Mouse (Mus musculus) lung, postnatal 36 days (tissue): ENCODE measurements around the gene Glb1l3.
A peak's percentile ranks its signal among the peaks of the same experiment; 100 is the strongest.
"Not testable (repeated sequence)": the region's sequence is repeated elsewhere in the genome, so short reads cannot be mapped to it uniquely, and the experiment has no call there.

Experiments used
- DNase-seq: peaks from one replicate; pipeline ENCODE4 v3.0.0; 2022; ENCODE audit warnings: mixed read lengths

The Glb1l3 gene

DNA sequence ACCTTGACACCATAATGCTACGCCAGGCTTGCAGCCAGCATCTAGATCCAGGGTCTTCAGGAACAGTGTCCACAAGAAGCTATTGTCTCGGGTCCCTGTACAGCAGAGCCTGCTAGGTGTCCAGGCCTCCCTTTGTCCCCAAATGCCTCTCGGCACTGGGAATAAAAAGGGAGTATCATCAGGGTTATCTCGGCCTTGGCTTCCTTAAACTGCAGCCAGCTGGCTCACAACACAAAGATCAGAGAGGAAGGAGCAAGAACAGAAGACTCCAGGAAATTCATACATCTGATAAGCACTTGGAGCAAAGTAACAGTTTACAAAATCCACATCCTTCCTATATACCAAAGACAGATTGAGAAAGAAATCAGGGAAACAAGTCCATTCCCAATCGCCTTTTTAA is at the start of gene Glb1l3:
Glb1l3 (minus strand) TSS at position 140 of the 400 bp plus-strand sequence.
- peak; percentile 79 for DNase-seq

DNA sequence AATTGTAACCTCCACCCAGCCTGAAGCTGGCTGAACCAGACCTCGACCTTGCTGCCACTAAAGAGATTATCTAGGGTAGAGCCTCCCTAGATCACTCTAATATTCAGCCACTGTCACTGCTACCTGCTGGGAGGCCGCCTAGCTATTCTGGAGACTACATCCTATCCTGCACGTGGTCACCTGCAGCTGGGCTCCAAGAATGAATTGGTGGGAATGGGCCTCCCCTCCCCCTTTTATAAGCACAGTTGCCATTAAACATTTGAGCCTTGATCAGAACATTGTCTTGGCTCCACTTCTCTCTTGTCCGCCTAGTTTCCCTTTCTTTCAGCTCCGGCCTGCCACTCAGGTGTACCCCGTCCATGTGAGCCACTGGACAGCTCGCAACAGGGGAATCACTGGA is 9.2 kb upstream of the Glb1l3 start:
- DNase-seq = not testable (repeated sequence)

DNA sequence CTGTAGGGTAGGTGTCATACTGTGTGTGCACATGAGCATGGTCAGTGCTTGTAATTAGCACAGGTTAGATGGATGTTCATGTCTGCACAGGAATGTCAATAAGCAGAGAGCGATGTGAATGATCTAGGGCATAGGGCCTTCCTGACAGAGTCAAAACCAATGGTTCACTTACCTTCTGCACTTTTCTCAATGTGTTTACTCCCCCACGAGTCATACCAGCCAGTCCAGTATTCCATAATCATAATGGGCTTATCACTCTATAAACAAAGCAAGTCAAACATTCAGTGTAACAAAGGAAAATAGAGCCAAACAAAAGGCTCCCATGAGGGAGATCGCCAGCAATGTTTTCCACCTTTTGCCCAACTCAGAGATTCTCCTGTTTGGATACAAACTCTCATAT is 29.6 kb downstream of the Glb1l3 start:
- peak; percentile 10 for DNase-seq

DNA sequence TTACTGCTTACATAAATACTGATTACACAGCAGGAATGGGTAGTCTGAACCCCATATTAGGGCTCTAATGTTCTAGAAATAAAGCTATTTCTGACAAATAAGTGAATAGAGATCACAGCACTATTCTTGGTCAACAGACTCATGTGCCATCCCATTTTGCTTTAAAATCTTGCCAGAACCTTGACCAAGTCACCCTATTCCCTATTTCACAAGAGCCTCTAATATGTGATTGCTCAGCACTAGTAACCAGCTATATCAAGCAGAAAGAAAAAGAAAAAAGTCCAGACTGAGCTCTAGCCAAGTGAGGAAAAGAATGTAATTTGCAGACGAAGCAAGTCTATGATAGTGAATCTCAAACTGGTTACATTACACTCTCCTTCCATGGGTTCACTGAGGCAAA is 40.7 kb downstream of the Glb1l3 start:
- no peak for DNase-seq

DNA sequence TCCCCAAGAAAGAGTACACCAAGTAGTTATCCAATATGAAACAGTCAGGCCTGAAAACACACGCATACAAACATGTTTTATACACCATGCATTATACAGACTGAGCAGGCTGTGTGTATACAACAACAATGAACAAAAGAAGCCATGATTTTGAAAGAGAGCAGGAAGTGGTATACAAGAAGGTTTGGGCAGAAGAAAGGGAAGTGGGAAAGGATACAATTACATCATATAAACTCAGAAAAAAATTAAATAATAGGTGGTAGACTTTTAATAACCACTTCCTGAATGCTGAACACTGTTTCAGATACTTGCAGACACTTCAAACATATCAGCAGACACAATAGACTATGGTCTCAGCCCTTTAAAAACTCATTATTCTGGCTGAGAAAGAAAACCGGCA is 52.0 kb downstream of the Glb1l3 start:
- DNase-seq = no peak

DNA sequence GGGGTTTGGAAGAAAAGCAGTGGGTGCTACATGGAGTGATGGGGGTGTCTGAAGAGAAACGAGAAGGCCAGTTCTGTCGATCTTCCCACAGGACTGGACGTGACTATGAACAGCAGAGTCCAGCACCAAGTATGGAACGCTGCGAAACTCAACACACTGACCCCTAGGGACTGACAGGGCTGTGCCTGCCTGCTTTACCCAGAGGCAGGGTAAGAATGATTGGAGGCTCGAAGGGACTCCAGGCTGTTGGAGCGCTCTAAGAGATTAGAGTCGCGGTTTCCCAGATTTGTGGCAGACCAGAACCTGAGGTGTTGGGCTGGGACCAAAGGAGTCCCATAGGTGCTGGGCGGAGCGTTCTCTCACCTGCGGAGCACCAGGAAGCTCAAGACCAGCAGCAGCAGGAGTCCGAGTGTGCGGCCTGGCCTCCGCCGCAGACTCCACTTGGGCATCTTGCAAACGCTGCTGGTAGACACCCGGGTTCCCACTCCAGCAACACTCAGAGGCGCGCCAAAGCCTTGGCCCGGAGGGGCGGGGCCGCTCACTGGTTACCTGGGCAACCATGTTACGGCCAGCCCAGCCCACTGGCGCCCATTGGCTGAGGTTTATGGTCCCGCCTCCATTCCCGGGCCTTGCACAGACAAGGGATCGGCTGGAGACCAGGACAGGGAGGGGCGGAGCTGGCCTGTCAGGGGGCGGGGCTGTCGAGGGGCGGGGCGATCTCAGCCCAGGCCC is 54.6 kb downstream of the Glb1l3 start, which contains the start of gene Glb1l2:
Glb1l2 (minus strand) TSS at position 534 of the 732 bp plus-strand sequence.
- peak; percentile 97 for DNase-seq

DNA sequence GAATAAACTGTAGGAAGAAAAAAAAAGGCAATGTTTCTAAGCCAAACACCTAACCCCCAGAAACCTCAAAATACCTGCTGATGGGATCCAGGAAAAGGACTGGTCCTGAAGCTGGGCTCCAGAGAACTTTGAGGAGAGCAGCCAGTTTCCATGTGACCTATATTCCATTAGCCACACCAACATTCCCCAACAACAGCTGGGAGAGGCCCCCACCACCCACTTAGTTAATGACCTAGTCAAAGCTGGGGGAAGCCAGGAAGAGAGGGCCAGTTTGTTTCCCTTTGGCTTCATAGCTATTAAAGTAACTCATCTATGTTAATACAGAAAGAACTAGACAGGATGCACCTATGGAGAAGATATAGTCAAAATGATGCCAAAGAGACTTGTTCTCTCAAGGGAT is 56.4 kb downstream of the Glb1l3 start:
- DNase-seq = peak; percentile 21

DNA sequence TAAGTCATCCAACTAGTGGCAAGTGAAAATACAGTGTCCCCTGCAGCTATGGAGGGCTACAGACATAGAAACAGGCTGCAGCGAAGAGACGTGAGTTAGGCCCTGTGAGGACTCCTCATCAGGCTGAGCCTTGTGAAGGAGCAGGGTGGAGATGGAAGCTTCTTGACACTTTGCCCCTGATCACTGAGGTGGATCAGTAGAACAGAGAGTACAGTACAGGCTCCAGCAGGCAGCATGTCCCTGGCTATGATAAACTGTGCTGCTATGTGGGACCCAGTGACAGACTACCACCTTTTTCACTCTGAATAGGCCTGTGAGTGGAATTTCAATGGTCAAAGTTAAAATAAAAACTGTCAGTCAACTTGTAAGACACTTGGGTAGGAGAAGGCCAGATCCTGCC is 60.3 kb downstream of the Glb1l3 start:
- DNase-seq = no peak

DNA sequence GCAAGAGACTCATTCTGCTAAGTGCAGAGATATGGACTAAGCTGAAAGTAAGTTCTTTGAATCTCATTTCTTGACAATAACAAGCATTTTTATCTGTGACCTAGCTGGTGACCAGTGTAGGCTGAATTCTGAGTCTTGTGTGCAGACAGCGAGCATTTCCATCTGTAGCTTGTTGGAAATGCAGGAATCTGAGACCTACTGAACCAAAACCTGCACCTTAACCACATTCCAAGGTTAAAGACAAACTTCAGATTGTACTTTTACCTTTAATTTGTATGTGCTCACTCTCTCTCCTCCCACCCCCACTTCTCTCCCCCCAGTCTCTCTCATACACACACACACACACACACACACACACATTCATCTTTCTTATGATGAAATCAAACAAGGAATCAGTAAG is 62.0 kb downstream of the Glb1l3 start:
- DNase-seq = no peak

DNA sequence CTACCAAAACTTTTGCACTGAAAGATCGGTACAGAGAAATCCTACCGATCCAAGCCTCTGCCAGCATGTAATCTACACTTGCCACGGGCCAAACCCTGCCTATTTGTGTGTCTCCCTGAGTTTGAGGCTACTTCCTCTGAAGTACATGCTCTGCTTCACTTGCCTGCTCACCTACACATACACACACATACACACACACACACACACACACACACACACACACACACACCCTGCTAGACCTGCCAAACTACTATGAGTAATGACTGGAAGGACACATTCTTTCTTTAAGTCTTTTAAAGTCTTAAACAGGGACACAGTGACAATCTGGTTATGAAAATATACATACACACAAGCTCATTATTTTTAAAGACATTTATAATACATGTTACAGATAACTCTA is 62.5 kb downstream of the Glb1l3 start:
- DNase-seq = no peak

DNA sequence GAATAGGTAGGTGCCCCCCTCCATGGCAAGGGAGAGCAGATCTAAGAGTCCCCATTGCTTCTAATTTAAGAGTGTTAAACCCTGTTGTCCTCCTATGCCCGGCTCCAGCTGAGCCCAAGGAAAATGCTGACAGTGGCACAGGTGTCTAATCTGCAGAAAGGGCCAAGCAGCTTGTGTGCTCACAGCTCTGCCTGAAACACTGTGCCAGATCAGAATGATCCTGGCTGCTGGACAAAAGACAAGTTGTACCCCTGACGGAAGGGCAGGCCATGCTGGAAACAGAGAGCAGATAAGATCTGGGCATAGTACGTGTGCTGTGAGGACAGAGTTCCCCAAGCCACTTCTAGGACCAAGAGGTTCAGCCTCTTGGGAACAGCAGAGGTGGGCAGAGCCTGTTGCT is 67.9 kb downstream of the Glb1l3 start:
- DNase-seq = peak; percentile 75

DNA sequence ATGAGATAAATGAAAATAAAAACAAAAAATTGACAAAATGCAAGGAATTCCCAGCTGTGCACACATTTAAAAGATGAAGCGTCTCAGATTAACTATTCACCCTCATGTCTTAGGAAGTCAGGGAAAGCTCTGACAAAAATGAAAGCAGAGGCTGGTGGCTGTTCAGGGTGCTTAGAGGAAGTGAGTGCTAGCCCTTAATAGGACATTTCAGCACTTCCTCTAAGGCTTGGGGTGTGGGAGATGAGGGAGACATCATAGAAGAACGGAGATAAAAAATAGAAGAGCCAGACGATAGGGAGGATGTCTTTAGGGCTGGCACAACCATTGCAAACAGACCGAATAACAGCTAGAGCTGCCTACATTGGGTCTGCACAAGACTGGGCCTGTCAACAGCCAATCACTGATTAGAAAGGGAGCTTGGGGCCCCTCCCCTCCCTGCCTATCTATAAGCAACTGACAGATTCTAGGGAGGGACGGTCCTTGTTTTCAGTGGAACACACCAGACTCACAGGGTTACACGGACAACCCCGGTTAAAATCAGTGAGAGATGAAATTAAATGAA is 77.2 kb downstream of the Glb1l3 start:
- DNase-seq = peak; percentile 19

DNA sequence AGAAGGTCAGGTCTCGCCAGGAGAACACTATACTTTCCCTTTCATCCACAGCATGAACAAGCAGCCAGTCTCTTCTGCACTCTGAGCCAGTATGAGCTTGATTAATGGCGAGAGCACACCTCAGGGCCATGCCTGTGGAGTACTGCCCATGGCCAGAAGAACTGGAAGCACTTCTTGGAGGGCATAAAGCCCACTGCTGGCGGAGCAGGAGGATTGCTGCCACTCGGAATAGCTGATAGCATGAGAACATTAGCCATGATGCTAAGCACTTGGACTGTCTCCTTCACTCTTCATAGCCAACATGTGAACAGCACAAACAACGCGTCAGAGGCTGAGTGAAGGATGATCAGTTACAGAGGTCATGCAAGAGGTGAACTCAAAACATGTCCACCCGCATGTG is 82.3 kb downstream of the Glb1l3 start:
- no peak for DNase-seq

DNA sequence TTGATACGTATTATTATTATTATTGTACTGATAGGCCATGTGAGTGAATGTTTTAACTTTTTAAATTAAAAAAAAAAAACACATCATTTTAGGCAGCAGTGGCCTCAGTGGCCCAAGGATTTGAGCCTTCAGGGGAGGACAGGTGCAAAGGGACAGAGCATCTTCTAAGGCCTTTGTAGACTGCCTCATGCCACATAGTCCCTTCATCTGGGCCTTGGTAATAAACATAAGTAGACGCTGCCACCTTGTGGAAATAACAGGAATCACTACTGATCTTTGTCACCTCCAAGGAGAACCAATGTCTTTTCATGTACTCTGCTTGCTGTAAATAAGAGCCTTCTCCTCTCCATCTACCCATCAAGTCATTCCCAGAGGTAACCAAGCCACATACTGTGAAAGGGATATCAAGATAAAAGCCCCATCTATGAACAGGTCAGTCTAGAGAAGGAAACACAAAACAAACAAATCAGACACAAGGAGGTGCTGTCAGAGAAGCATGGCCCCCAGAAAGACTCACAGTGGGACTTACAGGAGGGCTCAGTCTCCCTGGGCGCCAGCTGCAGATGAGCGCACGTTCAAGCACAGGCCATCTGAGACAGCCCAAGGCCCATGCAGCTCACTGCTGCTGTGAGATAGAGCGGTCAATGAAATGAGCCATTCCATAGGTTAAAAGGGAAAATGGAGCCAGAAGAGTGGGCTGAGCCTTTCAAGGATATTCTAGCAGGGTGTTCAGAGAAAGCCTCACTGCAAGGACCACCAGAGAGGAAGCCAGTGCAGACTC is 84.4 kb downstream of the Glb1l3 start:
- DNase-seq = peak; percentile 71

DNA sequence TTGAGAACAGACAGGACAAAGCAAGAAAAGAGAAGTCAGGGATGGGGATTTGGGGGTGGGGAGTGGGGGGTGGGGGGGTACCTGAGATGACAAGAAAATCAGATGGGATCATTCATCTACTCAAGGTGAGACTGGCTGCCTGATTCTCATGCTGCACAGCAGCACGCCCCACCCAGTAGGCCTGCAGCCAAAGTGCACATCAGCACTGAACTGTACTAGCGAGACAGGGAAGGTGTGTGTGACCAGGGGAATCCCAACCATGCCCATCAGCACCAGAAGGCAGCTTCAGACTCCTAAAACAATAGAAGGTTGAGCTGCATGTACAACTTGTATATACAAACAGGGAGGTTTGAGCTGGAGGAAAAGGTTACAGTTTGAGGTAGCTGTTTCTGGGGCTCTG is 85.0 kb downstream of the Glb1l3 start:
- no peak for DNase-seq

DNA sequence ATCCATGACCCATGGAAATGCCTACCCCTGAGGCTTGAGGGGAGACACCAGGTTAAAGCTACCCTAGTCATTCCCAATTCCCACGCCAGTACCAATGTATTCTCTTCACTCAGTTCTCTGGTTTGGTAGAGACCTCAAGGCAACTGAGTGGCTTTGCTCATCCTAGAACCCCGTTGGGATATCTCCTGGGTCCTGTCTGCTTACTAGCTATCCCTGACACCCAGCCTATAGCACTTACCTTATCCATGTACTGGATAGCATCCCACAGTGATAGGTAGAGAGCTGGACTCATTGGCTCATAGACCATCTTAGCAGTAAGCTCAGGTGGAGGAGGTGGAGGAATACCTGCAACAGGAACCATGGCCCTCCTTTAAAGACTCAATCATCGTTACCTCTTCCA is 92.5 kb downstream of the Glb1l3 start:
- no peak for DNase-seq
